Mouse (Mus musculus): ENCODE measurements around the gene Zfp13. TPM values are rescaled to one million over a fixed set of nuclear protein-coding genes. Genes with fewer than 3 reads are reported as not detected.

Zfp13 gene
- polyA plus RNA-seq, 1 experiment: 0.03 TPM

DNA sequence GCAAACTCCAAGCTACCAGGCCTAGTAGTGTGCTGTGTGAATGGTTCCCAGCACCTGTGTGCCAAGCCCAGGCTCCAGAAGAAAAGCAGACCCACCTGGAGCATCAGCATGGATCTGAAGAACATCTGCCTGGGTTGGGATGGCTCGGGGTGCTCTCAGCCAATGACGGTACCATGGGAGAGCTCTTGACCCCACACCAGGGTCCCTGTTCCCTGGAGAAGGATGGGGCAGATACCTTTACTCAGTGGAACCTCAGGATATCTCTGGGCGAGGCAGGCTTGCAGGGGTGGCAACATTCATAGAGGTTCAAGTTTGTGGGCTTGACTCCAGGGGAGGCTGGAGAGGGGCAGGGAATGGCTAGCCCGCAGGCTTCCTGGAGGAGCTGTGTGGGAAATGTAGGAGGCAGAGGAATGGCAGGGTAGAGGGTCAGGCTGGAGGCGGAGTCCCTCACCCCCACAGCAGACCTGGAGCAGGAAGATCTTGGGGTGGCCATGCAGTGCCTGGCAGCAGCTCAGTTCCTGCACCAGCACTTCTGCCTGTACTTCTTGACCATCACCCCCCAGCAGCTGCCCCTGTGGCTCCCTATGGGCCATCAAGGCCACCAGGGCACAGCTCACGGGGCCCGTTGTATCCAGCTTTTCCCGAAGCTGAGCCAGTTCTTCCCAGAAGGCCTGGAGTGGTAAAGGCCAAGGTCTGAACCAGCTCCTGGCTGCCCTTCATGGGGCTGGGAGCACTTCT, 46.2 kb downstream of the Zfp13 start:
- Histone ChIP-seq H3K27me3 (ENCODE audit: control insufficient read depth) (no peaks in the 10 kb centered on the region), H3K4me3 (replicated peaks) (no peak overlapping the region), H3K9me3 (ENCODE audit: control insufficient read depth, low read length) (no peaks in the 10 kb centered on the region), H3K4me1 (ENCODE audit: control insufficient read depth) (peaks cover 45% of the 10 kb centered on the region), H3K36me3 (ENCODE audit: control insufficient read depth) (peaks cover 25% of the 10 kb centered on the region)
- TF ChIP-seq TAL1 (IDR thresholded peaks at IDR 0.05; ENCODE audit: low read length) (no peak), GATA1 (IDR thresholded peaks at IDR 0.05; ENCODE audit: low read length) (no peak)

DNA sequence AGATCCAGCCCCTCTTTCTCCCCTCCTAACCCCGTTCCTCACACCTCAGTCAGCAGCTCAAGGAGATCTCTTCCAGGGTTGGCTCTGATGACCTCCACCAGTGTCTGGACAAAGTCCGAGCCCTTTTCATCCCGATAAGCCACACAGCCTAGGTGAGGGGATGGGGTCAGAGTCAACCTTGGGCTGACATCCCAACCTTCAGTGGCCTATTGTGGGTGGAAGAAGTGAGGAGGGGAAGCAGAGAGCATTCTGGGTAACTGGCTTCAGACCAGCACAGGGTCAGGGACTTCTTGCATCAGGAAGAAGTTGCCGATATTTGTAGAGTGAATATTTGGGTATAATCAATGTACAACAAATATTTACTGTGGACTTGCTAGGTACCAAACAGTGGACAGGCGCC, 47.3 kb downstream of the Zfp13 start:
- peaks cover 14% of the 10 kb centered on the region for H3K36me3 ChIP-seq (ENCODE audit: control insufficient read depth)
- peaks cover 50% of the 10 kb centered on the region for H3K4me1 ChIP-seq (ENCODE audit: control insufficient read depth)
- no peaks in the 10 kb centered on the region for H3K9me3 ChIP-seq (ENCODE audit: control insufficient read depth, low read length)
- no peak overlapping the region for H3K4me3 ChIP-seq (replicated peaks)
- TF ChIP-seq GATA1 (IDR thresholded peaks at IDR 0.05; ENCODE audit: low read length) (no peak), TAL1 (IDR thresholded peaks at IDR 0.05; ENCODE audit: low read length) (no peak)
- H3K27me3 ChIP-seq (ENCODE audit: control insufficient read depth): no peaks in the 10 kb centered on the region

DNA sequence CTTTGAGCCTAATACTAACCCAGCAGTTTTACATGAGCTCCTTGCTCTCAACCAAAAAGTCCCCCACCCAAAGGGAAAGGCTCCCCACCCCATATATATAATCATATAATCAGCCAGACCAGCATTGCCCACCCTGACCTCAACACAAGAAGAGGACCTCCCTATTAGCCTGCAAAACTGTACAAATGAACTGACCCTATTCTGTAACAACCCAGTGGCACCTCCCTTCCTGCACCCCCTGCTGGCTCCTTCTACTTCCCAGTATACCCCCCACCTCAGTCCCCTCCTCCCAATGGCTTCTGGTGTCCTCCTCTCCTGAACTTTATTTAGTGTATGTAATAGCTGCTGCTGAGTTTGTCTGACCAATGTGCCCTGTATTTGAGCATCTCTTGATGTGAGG, 47.9 kb downstream of the Zfp13 start:
- no peaks in the 10 kb centered on the region for H3K27me3 ChIP-seq (ENCODE audit: control insufficient read depth)
- peaks cover 8% of the 10 kb centered on the region for H3K36me3 ChIP-seq (ENCODE audit: control insufficient read depth)
- H3K9me3 ChIP-seq (ENCODE audit: control insufficient read depth, low read length): no peaks in the 10 kb centered on the region
- TF ChIP-seq GATA1 (IDR thresholded peaks at IDR 0.05; ENCODE audit: low read length) (no peak), TAL1 (IDR thresholded peaks at IDR 0.05; ENCODE audit: low read length) (no peak)
- peaks cover 54% of the 10 kb centered on the region for H3K4me1 ChIP-seq (ENCODE audit: control insufficient read depth)
- peak overlapping the region; percentile 74 for H3K4me3 ChIP-seq (replicated peaks)

DNA sequence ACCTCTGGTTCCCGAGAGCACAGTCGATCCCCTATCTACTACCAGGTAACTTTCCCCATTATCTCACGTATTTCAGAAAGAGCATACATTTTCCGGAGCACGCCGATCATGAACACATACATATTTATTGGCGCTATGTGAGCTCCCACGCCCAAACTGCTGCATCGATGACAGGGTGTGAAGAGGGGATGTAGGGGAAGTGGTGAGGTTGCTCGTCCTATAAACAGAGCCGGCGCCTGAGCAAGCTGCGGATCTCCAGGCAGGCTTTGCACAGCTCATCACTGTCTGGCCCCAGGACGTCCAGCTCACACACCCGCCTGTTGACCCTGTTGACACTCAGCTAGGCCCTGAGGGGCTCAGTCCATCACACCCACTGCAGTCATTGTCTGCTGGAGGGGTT, 48.4 kb downstream of the Zfp13 start:
- Histone ChIP-seq H3K36me3 (ENCODE audit: control insufficient read depth) (peaks cover 4% of the 10 kb centered on the region; the same call in 1 of the 2 replicates), H3K27me3 (ENCODE audit: control insufficient read depth) (no peaks in the 10 kb centered on the region), H3K4me3 (replicated peaks) (peak overlapping the region; percentile 74), H3K9me3 (ENCODE audit: control insufficient read depth, low read length) (no peaks in the 10 kb centered on the region), H3K4me1 (ENCODE audit: control insufficient read depth) (peaks cover 60% of the 10 kb centered on the region)
- TF ChIP-seq GATA1 (IDR thresholded peaks at IDR 0.05; ENCODE audit: low read length) (no peak), TAL1 (IDR thresholded peaks at IDR 0.05; ENCODE audit: low read length) (no peak)

DNA sequence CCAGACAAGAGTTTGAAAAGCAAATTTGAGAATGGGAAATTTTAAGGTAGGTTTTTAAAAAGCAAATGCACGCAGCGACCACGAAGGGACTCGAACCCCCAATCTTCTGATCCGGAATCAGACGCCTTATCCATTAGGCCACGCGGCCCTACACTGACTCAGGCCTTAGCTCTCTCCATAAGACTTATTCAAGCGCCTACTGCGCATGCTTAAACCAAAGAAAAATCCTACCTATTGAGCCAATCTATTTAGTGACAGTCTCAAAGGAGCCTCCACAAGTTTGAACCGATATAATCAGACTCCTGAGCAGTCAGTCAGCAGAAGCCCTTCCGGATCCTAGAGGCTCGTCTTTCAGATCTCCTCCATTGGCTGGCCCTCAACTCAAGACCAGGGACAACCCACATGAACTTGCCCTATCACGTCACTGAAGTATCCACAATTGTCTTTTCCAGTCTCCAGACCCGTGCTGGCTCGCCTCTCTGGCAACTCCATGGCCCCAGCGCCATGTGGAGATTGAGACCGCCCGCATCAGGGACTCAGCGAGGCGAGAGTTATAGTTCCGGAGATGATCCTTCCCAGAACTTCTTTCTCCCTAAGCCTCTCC, 49.0 kb downstream of the Zfp13 start:
- Histone ChIP-seq H3K27me3 (ENCODE audit: control insufficient read depth) (no peaks in the 10 kb centered on the region), H3K4me1 (ENCODE audit: control insufficient read depth) (peaks cover 62% of the 10 kb centered on the region), H3K9me3 (ENCODE audit: control insufficient read depth, low read length) (no peaks in the 10 kb centered on the region), H3K4me3 (replicated peaks) (peak overlapping the region; percentile 74), H3K36me3 (ENCODE audit: control insufficient read depth) (peaks cover under 1% of the 10 kb centered on the region; the same call in 1 of the 2 replicates)
- 0 out of 2 replicates have a peak, but pooled peaks have one; percentile 24 for TF ChIP-seq GATA1 (IDR thresholded peaks at IDR 0.05; ENCODE audit: low read length)
- TF ChIP-seq TAL1 (IDR thresholded peaks at IDR 0.05; ENCODE audit: low read length): no peak

DNA sequence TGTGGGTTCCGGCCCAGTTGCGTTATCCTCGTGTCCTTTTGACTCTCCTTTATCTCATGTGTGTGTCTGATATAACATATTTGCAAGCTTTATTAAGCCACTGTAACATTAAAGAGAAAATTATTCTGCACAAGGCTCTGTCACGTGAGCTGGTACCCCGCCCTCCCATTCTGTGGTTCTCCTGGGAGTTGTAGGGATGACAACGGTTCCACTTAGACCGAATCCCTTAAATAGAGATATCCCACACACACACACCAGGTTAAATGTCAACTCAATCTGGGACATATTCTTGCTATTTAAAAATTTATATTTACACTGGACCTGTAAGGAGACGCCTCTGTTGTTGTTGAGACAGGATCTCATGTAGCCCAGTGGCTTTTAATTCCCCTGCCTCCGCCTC, 49.8 kb downstream of the Zfp13 start:
- Histone ChIP-seq H3K27me3 (ENCODE audit: control insufficient read depth) (no peaks in the 10 kb centered on the region), H3K36me3 (ENCODE audit: control insufficient read depth) (no peaks in the 10 kb centered on the region), H3K4me3 (replicated peaks) (peak overlapping the region; percentile 74), H3K9me3 (ENCODE audit: control insufficient read depth, low read length) (no peaks in the 10 kb centered on the region), H3K4me1 (ENCODE audit: control insufficient read depth) (peaks cover 62% of the 10 kb centered on the region)
- no peak for TF ChIP-seq TAL1 (IDR thresholded peaks at IDR 0.05; ENCODE audit: low read length)
- no peak for TF ChIP-seq GATA1 (IDR thresholded peaks at IDR 0.05; ENCODE audit: low read length)

DNA sequence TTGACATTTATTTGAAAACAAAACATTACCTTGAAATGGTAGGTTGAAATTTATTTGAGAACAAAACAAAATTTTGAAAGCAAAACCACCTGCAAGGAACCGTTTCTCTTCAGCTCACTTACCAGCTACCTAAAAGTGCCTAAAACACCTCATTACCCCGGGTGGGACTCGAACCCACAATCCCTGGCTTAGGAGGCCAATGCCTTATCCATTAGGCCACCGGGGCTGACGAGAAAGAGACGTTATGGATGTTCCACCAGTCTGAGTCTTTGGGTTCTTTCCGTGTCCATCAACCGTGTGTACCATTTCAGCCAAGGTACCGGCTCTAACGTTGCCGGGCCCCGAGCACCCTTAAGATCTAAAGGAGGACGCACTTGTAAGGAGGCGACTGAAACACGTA, 50.7 kb downstream of the Zfp13 start:
- TF ChIP-seq TAL1 (IDR thresholded peaks at IDR 0.05; ENCODE audit: low read length) (no peak), GATA1 (IDR thresholded peaks at IDR 0.05; ENCODE audit: low read length) (no peak)
- Histone ChIP-seq H3K27me3 (ENCODE audit: control insufficient read depth) (no peaks in the 10 kb centered on the region), H3K4me3 (replicated peaks) (peak overlapping the region; percentile 74), H3K9me3 (ENCODE audit: control insufficient read depth, low read length) (no peaks in the 10 kb centered on the region), H3K36me3 (ENCODE audit: control insufficient read depth) (no peaks in the 10 kb centered on the region), H3K4me1 (ENCODE audit: control insufficient read depth) (peaks cover 62% of the 10 kb centered on the region)

DNA sequence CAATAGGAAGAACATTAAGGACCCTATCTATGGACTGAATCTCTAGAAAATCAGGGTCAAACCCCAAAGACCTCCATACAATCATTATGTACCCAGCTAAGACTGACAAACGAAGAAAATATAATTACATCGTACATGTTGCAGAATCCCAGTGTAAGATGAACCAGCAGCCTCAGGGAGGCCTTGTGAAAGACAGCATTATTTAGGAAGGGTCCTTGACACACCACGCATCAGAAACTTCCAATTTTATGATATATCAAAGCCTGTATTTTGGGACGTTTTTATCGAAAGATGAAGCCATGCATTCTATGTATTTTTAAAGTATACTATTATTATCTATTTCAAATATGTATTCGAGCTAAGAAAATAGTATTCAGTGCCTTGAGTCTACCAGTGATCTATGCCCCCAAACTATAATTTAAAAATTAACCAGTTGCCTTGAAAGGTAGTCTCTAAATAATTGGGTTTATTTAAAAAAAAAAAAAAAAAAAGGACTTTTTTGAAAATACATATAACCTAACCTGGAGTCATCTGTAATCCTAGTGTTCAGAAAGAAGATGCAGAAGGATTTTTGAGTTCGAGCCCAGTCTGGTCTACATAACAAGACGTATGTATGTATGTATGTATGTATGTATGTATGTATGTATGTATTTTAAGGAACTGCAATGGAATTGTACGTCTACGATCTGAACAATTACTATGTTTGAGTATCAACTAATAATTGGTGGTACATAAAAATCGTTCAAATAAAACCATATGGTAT, 51.4 kb downstream of the Zfp13 start:
- H3K4me3 ChIP-seq (replicated peaks): peak overlapping the region; percentile 76
- no peaks in the 10 kb centered on the region for H3K36me3 ChIP-seq (ENCODE audit: control insufficient read depth)
- no peaks in the 10 kb centered on the region for H3K9me3 ChIP-seq (ENCODE audit: control insufficient read depth, low read length)
- no peaks in the 10 kb centered on the region for H3K27me3 ChIP-seq (ENCODE audit: control insufficient read depth)
- no peak for TF ChIP-seq TAL1 (IDR thresholded peaks at IDR 0.05; ENCODE audit: low read length)
- no peak for TF ChIP-seq GATA1 (IDR thresholded peaks at IDR 0.05; ENCODE audit: low read length)
- H3K4me1 ChIP-seq (ENCODE audit: control insufficient read depth): peaks cover 65% of the 10 kb centered on the region

Data from erythroblast, embryonic 14.5 days (primary cell).